Mouse (Mus musculus) intestine, embryonic 16.5 days (tissue): ENCODE measurements around the gene Glis3. TPM values are rescaled to one million over a fixed set of nuclear protein-coding genes. Genes with fewer than 3 reads are reported as not detected.
A peak's percentile ranks its signal among the peaks of the same experiment; 100 is the strongest.

Experiments used
- ATAC-seq: fragments of 200-750 bp; cut with Nextera tagmentation; 2 replicates; pipeline ENCODE4 v1.8.0; 2017; ENCODE audit warnings: moderate TSS enrichment, moderate library complexity
- H3K27ac ChIP-seq: fragments of 300-500 bp; sonication (generic); 2 replicates; pipeline ENCODE4 v1.5.1; 2014; ENCODE audit warnings: mild to moderate bottlenecking, low read length
- H3K27me3 ChIP-seq: fragments of 300-500 bp; sonication (generic); replicated peaks from 2 replicates; pipeline ENCODE4 v1.6.1; 2014; ENCODE audit warnings: low read length, control low read depth, mixed read lengths; ENCODE audit not compliant: control insufficient read depth, insufficient read depth
- H3K36me3 ChIP-seq: fragments of 300-500 bp; sonication (generic); 2 replicates; pipeline ENCODE4 v1.6.1; 2014; ENCODE audit warnings: low read length, control low read depth; ENCODE audit not compliant: control insufficient read depth, insufficient read depth
- H3K4me1 ChIP-seq: fragments of 300-500 bp; sonication (generic); 2 replicates; pipeline ENCODE4 v1.6.1; 2014; ENCODE audit warnings: low read length, control low read depth, mixed read lengths; ENCODE audit not compliant: control insufficient read depth, insufficient read depth
- H3K4me2 ChIP-seq: fragments of 300-500 bp; sonication (generic); 2 replicates; pipeline ENCODE4 v1.6.1; 2014; ENCODE audit warnings: low read depth, low read length, control low read depth
- H3K4me3 ChIP-seq: fragments of 300-500 bp; sonication (generic); 2 replicates; pipeline ENCODE4 v1.5.1; 2014; ENCODE audit warnings: mild to moderate bottlenecking, low read length
- H3K9ac ChIP-seq: fragments of 300-500 bp; sonication (generic); 2 replicates; pipeline ENCODE4 v1.6.1; 2014; ENCODE audit warnings: low read depth, low read length
- H3K9me3 ChIP-seq: fragments of 300-500 bp; sonication (generic); 2 replicates; pipeline ENCODE4 v1.6.1; 2016; ENCODE audit warnings: low read length, control low read depth; ENCODE audit not compliant: control insufficient read depth
- WGBS: fragments of 180-500 bp; shearing (Covaris S2); extraction: QIAGEN DNeasy Blood & Tissue Kit; methylation state at CpG from one replicate; pipeline ENCODE4 v1.1.7; 2014; 5-methylcytosine and 5-hydroxymethylcytosine counted together
- polyA plus RNA-seq: library from polyadenylated mRNA; unstranded; fragments of >200 nt; fragmentation: Nextera tagmentation; extraction: Ambion mirVana; gene quantifications from 2 replicates; pipeline ENCODE4 v1.2.1, GENCODE M21; 2015

Glis3 gene
- polyA plus RNA-seq, 1 experiment from 2014 or later = 0.73 TPM

- H3K27ac ChIP-seq = no peak overlapping the region
- H3K4me2 ChIP-seq = no peak overlapping the region
- no peak for ATAC-seq
- H3K9ac ChIP-seq = no peak overlapping the region
- H3K36me3 ChIP-seq = no peaks in the 10 kb centered on the region
- whole genome bisulfite sequencing = 88% methylated on average over 12 of the region's 12 CpGs
- no peaks in the 10 kb centered on the region for H3K4me1 ChIP-seq
- no peaks in the 10 kb centered on the region for H3K27me3 ChIP-seq
- no peaks in the 10 kb centered on the region for H3K9me3 ChIP-seq
- H3K4me3 ChIP-seq = no peak overlapping the region
Observed at GRCm38 (mm10) chr19:28534964-28535363, 144.9 kb downstream of the Glis3 start.

GRCm38 (mm10) chr19:28533576-28533975 lies 146.3 kb downstream of the Glis3 start:
- H3K36me3 ChIP-seq = no peaks in the 10 kb centered on the region
- H3K9me3 ChIP-seq = no peaks in the 10 kb centered on the region
- 67% methylated on average over 3 of the region's 3 CpGs for WGBS
- no peak overlapping the region for H3K4me2 ChIP-seq
- ATAC-seq = no peak
- H3K4me1 ChIP-seq = no peaks in the 10 kb centered on the region
- no peak overlapping the region for H3K4me3 ChIP-seq
- no peaks in the 10 kb centered on the region for H3K27me3 ChIP-seq
- no peak overlapping the region for H3K9ac ChIP-seq
- H3K27ac ChIP-seq = no peak overlapping the region

GRCm38 (mm10) chr19:28531750-28532149 lies 148.1 kb downstream of the Glis3 start:
- Histone ChIP-seq H3K27me3 (no peaks in the 10 kb centered on the region), H3K4me1 (no peaks in the 10 kb centered on the region), H3K27ac (no peak overlapping the region), H3K4me3 (no peak overlapping the region), H3K9ac (no peak overlapping the region), H3K9me3 (no peaks in the 10 kb centered on the region), H3K36me3 (no peaks in the 10 kb centered on the region), H3K4me2 (no peak overlapping the region)
- WGBS = 87% methylated on average over 9 of the region's 9 CpGs
- ATAC-seq = no peak

GRCm38 (mm10) chr19:28530846-28531245 lies 149.0 kb downstream of the Glis3 start:
- Histone ChIP-seq H3K4me3 (no peak overlapping the region), H3K9ac (no peak overlapping the region), H3K27me3 (no peaks in the 10 kb centered on the region), H3K4me1 (no peaks in the 10 kb centered on the region), H3K4me2 (no peak overlapping the region), H3K27ac (no peak overlapping the region), H3K9me3 (no peaks in the 10 kb centered on the region), H3K36me3 (no peaks in the 10 kb centered on the region)
- WGBS = 74% methylated on average over 10 of the region's 10 CpGs
- no peak for ATAC-seq

- Histone ChIP-seq H3K9me3 (no peaks in the 10 kb centered on the region), H3K4me3 (no peak overlapping the region), H3K36me3 (no peaks in the 10 kb centered on the region), H3K27me3 (no peaks in the 10 kb centered on the region), H3K27ac (no peak overlapping the region), H3K4me2 (no peak overlapping the region), H3K9ac (no peak overlapping the region), H3K4me1 (no peaks in the 10 kb centered on the region)
- no peak for ATAC-seq
- 88% methylated on average over 13 of the region's 13 CpGs for WGBS
Observed at GRCm38 (mm10) chr19:28529006-28529405, 150.9 kb downstream of the Glis3 start.

- H3K4me2 ChIP-seq = no peak overlapping the region
- H3K9ac ChIP-seq = no peak overlapping the region
- WGBS = 93% methylated on average over 5 of the region's 5 CpGs
- H3K9me3 ChIP-seq = no peaks in the 10 kb centered on the region
- H3K4me3 ChIP-seq = no peak overlapping the region
- H3K27ac ChIP-seq = no peak overlapping the region
- ATAC-seq = no peak
- no peaks in the 10 kb centered on the region for H3K4me1 ChIP-seq
- no peaks in the 10 kb centered on the region for H3K36me3 ChIP-seq
- H3K27me3 ChIP-seq = no peaks in the 10 kb centered on the region
Observed at GRCm38 (mm10) chr19:28527446-28527845, 152.4 kb downstream of the Glis3 start.

- Histone ChIP-seq H3K9ac (no peak overlapping the region), H3K27me3 (no peaks in the 10 kb centered on the region), H3K9me3 (no peaks in the 10 kb centered on the region), H3K4me1 (peaks cover 3% of the 10 kb centered on the region), H3K27ac (no peak overlapping the region), H3K36me3 (no peaks in the 10 kb centered on the region), H3K4me2 (no peak overlapping the region), H3K4me3 (no peak overlapping the region)
- WGBS = 90% methylated on average over 3 of the region's 3 CpGs
- no peak for ATAC-seq
Observed at GRCm38 (mm10) chr19:28525331-28525730, 154.5 kb downstream of the Glis3 start.

- no peak for ATAC-seq
- no peaks in the 10 kb centered on the region for H3K27me3 ChIP-seq
- WGBS = 71% methylated on average over 3 of the region's 3 CpGs
Observed at GRCm38 (mm10) chr19:28522289-28522688, 157.6 kb downstream of the Glis3 start.

GRCm38 (mm10) chr19:28520761-28521181 lies 159.1 kb downstream of the Glis3 start:
- Histone ChIP-seq H3K4me3 (no peak overlapping the region), H3K27ac (peak overlapping the region; percentile 26), H3K36me3 (no peaks in the 10 kb centered on the region), H3K4me1 (peaks cover 31% of the 10 kb centered on the region), H3K9me3 (no peaks in the 10 kb centered on the region), H3K4me2 (no peak overlapping the region), H3K27me3 (no peaks in the 10 kb centered on the region), H3K9ac (no peak overlapping the region)
- WGBS = 35% methylated on average over 6 of the region's 6 CpGs
- peak; percentile 78 for ATAC-seq

More at GRCm38 (mm10) chr19:28522289-28522688, 157.6 kb downstream of the Glis3 start:
- Histone ChIP-seq H3K4me2 (no peak overlapping the region), H3K9me3 (no peaks in the 10 kb centered on the region), H3K9ac (no peak overlapping the region), H3K4me3 (no peak overlapping the region), H3K4me1 (peaks cover 30% of the 10 kb centered on the region), H3K27ac (no peak overlapping the region), H3K36me3 (no peaks in the 10 kb centered on the region)

- Histone ChIP-seq H3K27ac (peak overlapping the region; percentile 26), H3K4me1 (peaks cover 31% of the 10 kb centered on the region), H3K4me2 (no peak overlapping the region), H3K27me3 (no peaks in the 10 kb centered on the region), H3K36me3 (no peaks in the 10 kb centered on the region), H3K4me3 (no peak overlapping the region), H3K9me3 (no peaks in the 10 kb centered on the region), H3K9ac (no peak overlapping the region)
- ATAC-seq = peak; percentile 50
- WGBS = 68% methylated on average over 8 of the region's 8 CpGs
Observed at GRCm38 (mm10) chr19:28520128-28520745, 159.6 kb downstream of the Glis3 start.
